Mouse (Mus musculus): ENCODE results near the gene Fam89b. TPM values are rescaled to one million over a fixed set of nuclear protein-coding genes. Genes with fewer than 3 reads are reported as not detected.

Fam89b gene
- polyA plus RNA-seq, 2 experiments, result 125 to 169 TPM

DNA sequence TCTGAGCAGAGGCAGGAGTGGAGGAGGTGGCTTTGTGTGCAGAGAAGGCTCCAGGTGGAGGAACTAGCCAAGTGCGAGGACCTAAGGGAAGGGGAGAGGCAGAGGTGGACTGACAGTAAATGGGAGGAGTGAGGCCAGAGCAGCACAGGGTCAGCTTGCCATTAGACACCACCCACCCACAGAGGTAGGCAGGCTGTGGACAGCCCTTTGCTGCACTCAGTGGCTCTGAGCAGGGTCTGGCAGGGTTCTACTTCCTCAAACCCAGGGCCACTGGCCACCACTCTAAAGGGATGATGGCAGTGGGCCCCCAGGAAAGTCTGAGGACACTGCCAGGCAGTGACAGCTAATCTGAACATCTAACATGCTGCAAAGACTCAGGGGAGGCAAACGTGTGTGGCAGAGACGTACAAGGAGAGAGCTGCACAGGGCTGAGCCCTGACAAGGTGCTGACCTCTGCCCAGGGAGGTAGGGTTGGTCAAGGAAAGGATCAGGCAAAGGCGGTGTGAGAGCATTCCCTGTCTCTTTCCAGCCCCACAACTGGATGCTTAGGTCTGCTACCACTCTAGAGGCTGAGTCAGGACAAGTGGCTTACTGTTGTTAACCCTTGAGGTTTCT, 5.4 kb downstream of the Fam89b start:
- Histone ChIP-seq H3K4me2 (replicated peaks; ENCODE audit: low read depth, low read length, severe bottlenecking) (peak overlapping the region; percentile 25; the same call in 1 of the 2 replicates), H3K9me3 (ENCODE audit: control insufficient read depth, low read length) (no peaks in the 10 kb centered on the region), H3K27me3 (ENCODE audit: control insufficient read depth, insufficient read depth, low read length) (no peaks in the 10 kb centered on the region), H3K36me3 (ENCODE audit: control insufficient read depth, insufficient read depth, low read length) (peaks cover 46% of the 10 kb centered on the region), H3K27ac (replicated peaks; ENCODE audit: low read depth, low read length) (no peak overlapping the region), H3K9ac (ENCODE audit: low read depth, low read length, severe bottlenecking) (0 out of 2 replicates have a peak overlapping the region, but pooled peaks have one; percentile 5), H3K4me1 (ENCODE audit: control insufficient read depth, insufficient read depth, low read length) (peaks cover 29% of the 10 kb centered on the region), H3K4me3 (replicated peaks; ENCODE audit: low read length) (peak overlapping the region; percentile 41; the same call in 1 of the 2 replicates)
- ATAC-seq (ENCODE audit: low FRiP score, low read depth), result no peak
- WGBS, result 58% methylated on average over 4 of the region's 4 CpGs
- TF ChIP-seq POLR2A (IDR thresholded peaks at IDR 0.05; ENCODE audit: borderline replicate concordance, extremely low read depth, insufficient read depth, insufficient read length), result no peak
- no peak for DNase-seq (ENCODE audit: low spot score)

DNA sequence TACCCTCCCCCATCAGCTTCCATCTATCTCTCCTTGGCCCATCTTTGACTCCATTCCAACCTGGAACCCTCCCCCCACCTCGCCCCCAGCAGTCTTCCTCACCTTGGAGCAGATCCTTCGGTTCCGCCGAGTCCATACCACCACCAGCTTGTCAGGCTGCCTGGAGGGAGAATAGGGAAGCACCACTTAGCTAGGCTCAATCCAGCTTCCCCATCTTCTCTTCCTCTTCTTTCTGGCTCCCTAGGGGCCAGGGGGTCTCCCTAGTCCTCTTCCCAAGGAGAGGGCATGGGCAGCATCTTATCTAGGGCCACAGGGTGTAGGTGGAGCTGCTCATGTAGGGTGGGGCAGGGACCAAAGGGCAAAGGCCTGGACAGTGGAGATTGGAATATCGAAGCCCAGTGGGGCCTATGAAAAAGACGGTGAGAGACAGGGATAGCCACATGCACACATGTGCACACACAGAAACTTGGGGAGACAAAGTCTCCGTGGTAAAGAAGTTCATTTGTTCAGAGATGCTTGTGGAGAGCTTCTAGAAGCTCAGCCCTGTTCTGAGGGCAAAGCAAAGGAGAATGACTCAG, 6.5 kb downstream of the Fam89b start:
- no peak for TF ChIP-seq POLR2A (IDR thresholded peaks at IDR 0.05; ENCODE audit: borderline replicate concordance, extremely low read depth, insufficient read depth, insufficient read length)
- Histone ChIP-seq H3K36me3 (ENCODE audit: control insufficient read depth, insufficient read depth, low read length) (peaks cover 57% of the 10 kb centered on the region), H3K4me2 (replicated peaks; ENCODE audit: low read depth, low read length, severe bottlenecking) (no peak overlapping the region), H3K4me1 (ENCODE audit: control insufficient read depth, insufficient read depth, low read length) (peaks cover 23% of the 10 kb centered on the region), H3K9ac (ENCODE audit: low read depth, low read length, severe bottlenecking) (no peak overlapping the region), H3K4me3 (replicated peaks; ENCODE audit: low read length) (no peak overlapping the region), H3K27me3 (ENCODE audit: control insufficient read depth, insufficient read depth, low read length) (no peaks in the 10 kb centered on the region), H3K27ac (replicated peaks; ENCODE audit: low read depth, low read length) (no peak overlapping the region), H3K9me3 (ENCODE audit: control insufficient read depth, low read length) (no peaks in the 10 kb centered on the region)
- 85% methylated on average over 7 of the region's 7 CpGs for WGBS
- no peak for ATAC-seq (ENCODE audit: low FRiP score, low read depth)
- DNase-seq (ENCODE audit: low spot score), result no peak

DNA sequence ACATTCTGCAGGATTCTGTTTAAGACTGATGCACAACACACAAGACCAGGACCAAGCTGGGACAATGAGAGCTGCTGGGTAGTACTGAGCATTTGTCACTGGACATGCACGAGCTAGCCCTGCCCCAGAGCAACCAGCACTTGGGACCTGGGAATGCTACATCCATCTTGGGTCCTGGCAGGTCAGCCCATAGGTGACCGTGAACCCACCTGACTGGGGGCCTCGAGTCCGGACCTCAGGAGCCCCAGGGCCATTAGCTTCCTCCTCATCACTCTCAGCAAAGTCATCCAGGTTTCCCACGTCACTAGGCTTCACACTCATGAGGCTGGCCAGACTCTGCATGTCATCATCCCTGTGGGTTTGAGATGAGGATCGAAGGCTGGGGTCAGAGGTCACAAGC, 8.2 kb downstream of the Fam89b start:
- no peak for TF ChIP-seq POLR2A (IDR thresholded peaks at IDR 0.05; ENCODE audit: borderline replicate concordance, extremely low read depth, insufficient read depth, insufficient read length)
- no peak overlapping the region for H3K4me2 ChIP-seq (replicated peaks; ENCODE audit: low read depth, low read length, severe bottlenecking)
- no peaks in the 10 kb centered on the region for H3K27me3 ChIP-seq (ENCODE audit: control insufficient read depth, insufficient read depth, low read length)
- ATAC-seq (ENCODE audit: low FRiP score, low read depth), result no peak
- 87% methylated on average over 6 of the region's 6 CpGs for WGBS
- peaks cover 64% of the 10 kb centered on the region for H3K36me3 ChIP-seq (ENCODE audit: control insufficient read depth, insufficient read depth, low read length)
- peaks cover 13% of the 10 kb centered on the region for H3K4me1 ChIP-seq (ENCODE audit: control insufficient read depth, insufficient read depth, low read length)
- H3K9me3 ChIP-seq (ENCODE audit: control insufficient read depth, low read length), result no peaks in the 10 kb centered on the region
- H3K4me3 ChIP-seq (replicated peaks; ENCODE audit: low read length), result no peak overlapping the region
- no peak overlapping the region for H3K9ac ChIP-seq (ENCODE audit: low read depth, low read length, severe bottlenecking)
- no peak overlapping the region for H3K27ac ChIP-seq (replicated peaks; ENCODE audit: low read depth, low read length)
- no peak for DNase-seq (ENCODE audit: low spot score)

DNA sequence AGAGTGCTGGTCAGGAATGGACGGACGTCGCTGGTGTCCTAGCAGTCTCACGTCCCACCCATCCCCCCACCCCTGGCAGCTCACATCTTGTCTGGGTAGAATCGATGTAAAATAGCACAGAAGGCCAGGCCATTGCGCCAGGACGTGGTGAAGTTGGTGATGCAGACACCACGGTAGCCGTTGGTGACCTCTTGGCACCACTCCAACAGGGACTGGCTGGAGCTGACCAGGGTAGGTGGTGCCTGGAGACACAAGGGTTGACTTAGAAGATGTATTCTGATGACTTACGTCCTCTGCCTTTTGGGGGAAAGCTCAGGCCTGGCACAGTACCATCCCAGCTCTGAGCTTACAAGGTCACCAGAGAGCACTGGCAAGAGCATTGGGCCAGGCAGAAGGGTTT, 12.5 kb downstream of the Fam89b start:
- ATAC-seq (ENCODE audit: low FRiP score, low read depth) (no peak), DNase-seq (ENCODE audit: low spot score) (no peak)
- TF ChIP-seq POLR2A (IDR thresholded peaks at IDR 0.05; ENCODE audit: borderline replicate concordance, extremely low read depth, insufficient read depth, insufficient read length), result no peak
- H3K4me3 ChIP-seq (replicated peaks; ENCODE audit: low read length), result no peak overlapping the region
- peaks cover 73% of the 10 kb centered on the region for H3K36me3 ChIP-seq (ENCODE audit: control insufficient read depth, insufficient read depth, low read length)
- H3K9me3 ChIP-seq (ENCODE audit: control insufficient read depth, low read length), result no peaks in the 10 kb centered on the region
- no peak overlapping the region for H3K9ac ChIP-seq (ENCODE audit: low read depth, low read length, severe bottlenecking)
- 59% methylated on average over 10 of the region's 10 CpGs for WGBS
- peaks cover 18% of the 10 kb centered on the region for H3K4me1 ChIP-seq (ENCODE audit: control insufficient read depth, insufficient read depth, low read length)
- no peak overlapping the region for H3K4me2 ChIP-seq (replicated peaks; ENCODE audit: low read depth, low read length, severe bottlenecking)
- no peaks in the 10 kb centered on the region for H3K27me3 ChIP-seq (ENCODE audit: control insufficient read depth, insufficient read depth, low read length)
- H3K27ac ChIP-seq (replicated peaks; ENCODE audit: low read depth, low read length), result no peak overlapping the region

- Histone ChIP-seq H3K36me3 (ENCODE audit: control insufficient read depth, insufficient read depth, low read length) (peaks cover 71% of the 10 kb centered on the region), H3K4me2 (replicated peaks; ENCODE audit: low read depth, low read length, severe bottlenecking) (no peak overlapping the region; the same call in 1 of the 2 replicates), H3K9ac (ENCODE audit: low read depth, low read length, severe bottlenecking) (no peak overlapping the region), H3K4me1 (ENCODE audit: control insufficient read depth, insufficient read depth, low read length) (peaks cover 18% of the 10 kb centered on the region), H3K4me3 (replicated peaks; ENCODE audit: low read length) (no peak overlapping the region), H3K27ac (replicated peaks; ENCODE audit: low read depth, low read length) (no peak overlapping the region), H3K27me3 (ENCODE audit: control insufficient read depth, insufficient read depth, low read length) (no peaks in the 10 kb centered on the region), H3K9me3 (ENCODE audit: control insufficient read depth, low read length) (no peaks in the 10 kb centered on the region)
- no peak for TF ChIP-seq POLR2A (IDR thresholded peaks at IDR 0.05; ENCODE audit: borderline replicate concordance, extremely low read depth, insufficient read depth, insufficient read length)
- no peak for ATAC-seq (ENCODE audit: low FRiP score, low read depth)
- DNase-seq (ENCODE audit: low spot score), result no peak
- WGBS, result 26% methylated on average over 43 of the region's 43 CpGs
Observed at GRCm38 (mm10) chr19:5715793-5716688, 13.4 kb downstream of the Fam89b start.
